Mouse (Mus musculus): ENCODE measurements at regions not wholly inside any gene's neighbourhood (a gene's known extent, or its start where the extent isn't known, plus 50 kb on each side); places are given as distances from the start of the nearest gene placed in this dataset.

GRCm38 (mm10) chr7:64058282-64058872, 95.3 kb upstream of the Trpm1 start:
- no peaks in the 10 kb centered on the region for H3K79me2 ChIP-seq (ENCODE audit: control insufficient read depth, insufficient read depth, low read length)
- H3K4me3 ChIP-seq (ENCODE audit: insufficient read depth, low read depth, low read length) = no peak overlapping the region
- WGBS = 57% methylated on average over 4 of the region's 4 CpGs
- H3K4me1 ChIP-seq (ENCODE audit: control insufficient read depth, insufficient read depth, low read length) = no peaks in the 10 kb centered on the region; the same call in 1 of the 2 replicates
- no peak for DNase-seq (ENCODE audit: extremely low read depth, low read depth, low spot score)
- no peaks in the 10 kb centered on the region for H3K27me3 ChIP-seq (ENCODE audit: control insufficient read depth, insufficient read depth, low read length)
- no peaks in the 10 kb centered on the region for H3K36me3 ChIP-seq (ENCODE audit: control insufficient read depth, insufficient read depth, low read length)
- TF ChIP-seq CTCF (IDR thresholded peaks at IDR 0.05; ENCODE audit: low read depth, low read length) = no peak
- no peak overlapping the region for H3K9ac ChIP-seq (ENCODE audit: low read depth, low read length)
- peak overlapping the region; percentile 6; the same call in 1 of the 2 replicates for H3K27ac ChIP-seq (replicated peaks; ENCODE audit: insufficient read depth, low read depth, low read length)

DNA sequence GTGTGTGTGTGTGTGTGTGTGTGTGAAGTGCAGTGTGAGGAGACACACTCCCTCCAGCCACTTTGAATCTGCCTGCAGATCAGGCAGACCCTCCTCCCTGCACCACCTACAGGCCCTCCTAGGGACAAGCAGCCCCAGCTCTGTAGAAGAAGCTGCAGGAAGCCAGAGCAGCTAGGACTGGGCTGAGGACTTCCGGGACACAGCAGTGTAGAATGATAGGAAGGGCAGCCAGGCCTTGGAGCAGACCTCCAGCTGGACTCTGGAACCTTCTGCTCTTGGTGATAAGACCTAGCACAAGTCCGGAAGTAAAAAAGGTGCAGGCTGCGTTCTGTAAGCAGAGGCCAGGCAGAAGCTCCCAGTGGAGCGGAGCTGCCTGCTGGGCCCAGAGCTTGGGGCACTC, 95.8 kb upstream of the Trpm1 start:
- peak; percentile 69 for DNase-seq (ENCODE audit: extremely low read depth, low read depth, low spot score)
- TF ChIP-seq POLR2A (IDR thresholded peaks at IDR 0.05; ENCODE audit: extremely low read depth, insufficient read depth, low read length) = no peak
- peak; percentile 45 for TF ChIP-seq CTCF (IDR thresholded peaks at IDR 0.05; ENCODE audit: low read depth, low read length)
- Histone ChIP-seq H3K4me3 (ENCODE audit: insufficient read depth, low read depth, low read length) (no peak overlapping the region), H3K79me2 (ENCODE audit: control insufficient read depth, insufficient read depth, low read length) (no peaks in the 10 kb centered on the region), H3K27me3 (ENCODE audit: control insufficient read depth, insufficient read depth, low read length) (no peaks in the 10 kb centered on the region), H3K36me3 (ENCODE audit: control insufficient read depth, insufficient read depth, low read length) (no peaks in the 10 kb centered on the region), H3K27ac (replicated peaks; ENCODE audit: insufficient read depth, low read depth, low read length) (peak overlapping the region; percentile 6; the same call in 1 of the 2 replicates), H3K4me1 (ENCODE audit: control insufficient read depth, insufficient read depth, low read length) (no peaks in the 10 kb centered on the region; the same call in 1 of the 2 replicates), H3K9ac (ENCODE audit: low read depth, low read length) (no peak overlapping the region)
- 44% methylated on average over 4 of the region's 4 CpGs for WGBS

GRCm38 (mm10) chr7:64056498-64056897, 97.1 kb upstream of the Trpm1 start:
- no peaks in the 10 kb centered on the region; the same call in 1 of the 2 replicates for H3K4me1 ChIP-seq (ENCODE audit: control insufficient read depth, insufficient read depth, low read length)
- 86% methylated on average over 3 of the region's 3 CpGs for WGBS
- H3K27ac ChIP-seq (replicated peaks; ENCODE audit: insufficient read depth, low read depth, low read length) = no peak overlapping the region
- DNase-seq (ENCODE audit: extremely low read depth, low read depth, low spot score) = no peak
- H3K9ac ChIP-seq (ENCODE audit: low read depth, low read length) = no peak overlapping the region
- H3K27me3 ChIP-seq (ENCODE audit: control insufficient read depth, insufficient read depth, low read length) = no peaks in the 10 kb centered on the region
- TF ChIP-seq POLR2A (IDR thresholded peaks at IDR 0.05; ENCODE audit: extremely low read depth, insufficient read depth, low read length) = no peak
- TF ChIP-seq CTCF (IDR thresholded peaks at IDR 0.05; ENCODE audit: low read depth, low read length) = no peak
- no peaks in the 10 kb centered on the region for H3K79me2 ChIP-seq (ENCODE audit: control insufficient read depth, insufficient read depth, low read length)
- no peaks in the 10 kb centered on the region for H3K36me3 ChIP-seq (ENCODE audit: control insufficient read depth, insufficient read depth, low read length)
- H3K4me3 ChIP-seq (ENCODE audit: insufficient read depth, low read depth, low read length) = no peak overlapping the region

DNA sequence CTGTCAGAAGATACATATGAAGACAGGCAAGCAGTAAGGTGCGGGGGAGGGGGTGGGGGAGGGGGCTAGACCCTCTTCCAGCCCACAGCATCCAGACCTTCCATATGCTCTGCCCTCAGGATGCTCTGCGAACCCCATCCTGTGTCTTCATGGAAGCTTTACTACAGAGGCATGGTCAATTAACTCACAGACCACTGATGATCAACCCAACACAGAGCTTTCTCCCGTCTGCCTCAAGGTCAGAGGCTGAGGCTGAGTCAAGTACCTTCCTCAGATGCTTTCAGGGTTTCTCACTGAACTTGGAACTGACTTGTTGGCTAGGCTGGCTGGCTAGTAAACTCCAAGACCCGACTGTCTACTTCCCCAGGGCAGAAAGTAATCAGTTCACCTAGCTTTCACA, 98.6 kb upstream of the Trpm1 start:
- Histone ChIP-seq H3K27me3 (ENCODE audit: control insufficient read depth, insufficient read depth, low read length) (no peaks in the 10 kb centered on the region), H3K79me2 (ENCODE audit: control insufficient read depth, insufficient read depth, low read length) (no peaks in the 10 kb centered on the region), H3K4me3 (ENCODE audit: insufficient read depth, low read depth, low read length) (no peak overlapping the region), H3K27ac (replicated peaks; ENCODE audit: insufficient read depth, low read depth, low read length) (no peak overlapping the region), H3K9ac (ENCODE audit: low read depth, low read length) (no peak overlapping the region), H3K4me1 (ENCODE audit: control insufficient read depth, insufficient read depth, low read length) (no peaks in the 10 kb centered on the region; the same call in 1 of the 2 replicates), H3K36me3 (ENCODE audit: control insufficient read depth, insufficient read depth, low read length) (no peaks in the 10 kb centered on the region)
- TF ChIP-seq CTCF (IDR thresholded peaks at IDR 0.05; ENCODE audit: low read depth, low read length) = no peak
- TF ChIP-seq POLR2A (IDR thresholded peaks at IDR 0.05; ENCODE audit: extremely low read depth, insufficient read depth, low read length) = no peak
- no peak for DNase-seq (ENCODE audit: extremely low read depth, low read depth, low spot score)
- WGBS = 83% methylated on average over 4 of the region's 4 CpGs

- Histone ChIP-seq H3K36me3 (ENCODE audit: control insufficient read depth, insufficient read depth, low read length) (no peaks in the 10 kb centered on the region), H3K27ac (replicated peaks; ENCODE audit: insufficient read depth, low read depth, low read length) (no peak overlapping the region), H3K9ac (ENCODE audit: low read depth, low read length) (no peak overlapping the region), H3K4me1 (ENCODE audit: control insufficient read depth, insufficient read depth, low read length) (peaks cover 11% of the 10 kb centered on the region), H3K4me3 (ENCODE audit: insufficient read depth, low read depth, low read length) (no peak overlapping the region), H3K79me2 (ENCODE audit: control insufficient read depth, insufficient read depth, low read length) (no peaks in the 10 kb centered on the region), H3K27me3 (ENCODE audit: control insufficient read depth, insufficient read depth, low read length) (no peaks in the 10 kb centered on the region)
- peak; percentile 30 for DNase-seq (ENCODE audit: extremely low read depth, low read depth, low spot score)
- no peak for TF ChIP-seq POLR2A (IDR thresholded peaks at IDR 0.05; ENCODE audit: extremely low read depth, insufficient read depth, low read length)
- no peak for TF ChIP-seq CTCF (IDR thresholded peaks at IDR 0.05; ENCODE audit: low read depth, low read length)
- 60% methylated on average over 12 of the region's 12 CpGs for WGBS
Observed at GRCm38 (mm10) chr7:64053766-64054165, 99.9 kb upstream of the Trpm1 start.

DNA sequence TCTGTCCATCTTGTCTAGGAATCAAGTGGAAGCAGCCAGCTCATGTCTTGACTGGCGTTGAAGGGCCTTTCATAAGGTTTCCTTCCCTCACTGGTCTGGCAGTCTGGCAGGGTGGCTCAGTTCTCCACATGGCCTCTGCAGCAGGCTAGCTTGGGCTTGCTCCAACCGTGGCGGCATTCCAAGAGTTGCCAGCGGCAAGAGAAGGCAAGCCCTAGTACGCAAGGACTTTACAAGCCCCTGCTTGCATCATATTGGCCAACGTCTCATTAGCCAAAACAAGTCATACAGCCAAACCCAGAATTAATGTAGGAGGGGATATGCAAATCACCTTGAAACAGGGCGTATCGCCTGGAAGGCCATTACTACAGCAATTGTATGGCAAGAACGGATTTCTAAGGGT, 101.2 kb upstream of the Trpm1 start:
- H3K79me2 ChIP-seq (ENCODE audit: control insufficient read depth, insufficient read depth, low read length) = no peaks in the 10 kb centered on the region
- no peak overlapping the region for H3K9ac ChIP-seq (ENCODE audit: low read depth, low read length)
- H3K4me3 ChIP-seq (ENCODE audit: insufficient read depth, low read depth, low read length) = no peak overlapping the region
- TF ChIP-seq CTCF (IDR thresholded peaks at IDR 0.05; ENCODE audit: low read depth, low read length) = no peak
- no peak for TF ChIP-seq POLR2A (IDR thresholded peaks at IDR 0.05; ENCODE audit: extremely low read depth, insufficient read depth, low read length)
- H3K4me1 ChIP-seq (ENCODE audit: control insufficient read depth, insufficient read depth, low read length) = peaks cover 14% of the 10 kb centered on the region
- peak; percentile 87 for DNase-seq (ENCODE audit: extremely low read depth, low read depth, low spot score)
- H3K36me3 ChIP-seq (ENCODE audit: control insufficient read depth, insufficient read depth, low read length) = no peaks in the 10 kb centered on the region
- 69% methylated on average over 9 of the region's 9 CpGs for WGBS
- no peaks in the 10 kb centered on the region for H3K27me3 ChIP-seq (ENCODE audit: control insufficient read depth, insufficient read depth, low read length)
- no peak overlapping the region for H3K27ac ChIP-seq (replicated peaks; ENCODE audit: insufficient read depth, low read depth, low read length)

All from liver, adult 2 months (tissue).